Mouse (Mus musculus) bone marrow, adult 2 months (tissue): ENCODE measurements around the gene Amer2. TPM values are rescaled to one million over a fixed set of nuclear protein-coding genes. Genes with fewer than 3 reads are reported as not detected.

ENCODE experiments used
- H3K27ac ChIP-seq: fragments of 200-500 bp; 2 replicates; pipeline ENCODE4 v1.5.1; 2012; ENCODE audit warnings: low read depth, mild to moderate bottlenecking, control low read depth, inconsistent platforms, low read length; ENCODE audit not compliant: control insufficient read depth, poor library complexity, insufficient read depth
- H3K4me1 ChIP-seq: fragments of 200-500 bp; 2 replicates; pipeline ENCODE4 v1.6.1; 2011; ENCODE audit warnings: low read length; ENCODE audit not compliant: control insufficient read depth, insufficient read depth
- H3K4me3 ChIP-seq: fragments of 200-500 bp; replicated peaks from 2 replicates; pipeline ENCODE3; 2011; ENCODE audit warnings: mild to moderate bottlenecking, low read depth, low read length, control low read depth; ENCODE audit not compliant: control insufficient read depth
- CTCF ChIP-seq: fragments of 200-500 bp; IDR thresholded peaks from 2 replicates; pipeline ENCODE4 v1.5.1; 2011; ENCODE audit warnings: low read length, control low read depth; ENCODE audit not compliant: control insufficient read depth, insufficient read depth
- POLR2A ChIP-seq: fragments of 200-500 bp; IDR thresholded peaks from 2 replicates; pipeline ENCODE4 v1.6.1; 2011; ENCODE audit warnings: low read depth, mild to moderate bottlenecking, control low read depth, low read length, borderline replicate concordance; ENCODE audit not compliant: control insufficient read depth
- whole genome bisulfite sequencing: fragments of 180-500 bp; shearing (Covaris S2); methylation state at CpG from one replicate; pipeline ENCODE4 v1.1.7; 2018; 5-methylcytosine and 5-hydroxymethylcytosine counted together
- polyA plus RNA-seq: library from polyadenylated mRNA; stranded (reverse); fragments of >200 nt; gene quantifications from 2 replicates; pipeline ENCODE4 v1.2.4, GENCODE M21; 2011; ENCODE audit warnings: low replicate concordance; ENCODE audit not compliant: missing spikeins, insufficient read depth, insufficient read length

The Amer2 gene
- polyA plus RNA-seq, 1 experiment = 2.5 TPM

- Histone ChIP-seq H3K27ac (no peak overlapping the region), H3K4me1 (peaks cover 4% of the 10 kb centered on the region), H3K4me3 (no peak overlapping the region)
- TF ChIP-seq CTCF (no peak), POLR2A (no peak)
- WGBS = 75% methylated on average over 2 of the region's 2 CpGs
Measured at GRCm38 (mm10) chr14:60403228-60403627, 30.2 kb downstream of the Amer2 start.

GRCm38 (mm10) chr14:60405829-60406228, 32.8 kb downstream of the Amer2 start:
- Histone ChIP-seq H3K4me1 (peaks cover 3% of the 10 kb centered on the region), H3K4me3 (no peak overlapping the region), H3K27ac (no peak overlapping the region)
- TF ChIP-seq POLR2A (no peak), CTCF (no peak)
- WGBS = 67% methylated on average over 2 of the region's 2 CpGs

- Histone ChIP-seq H3K27ac (no peak overlapping the region), H3K4me3 (no peak overlapping the region), H3K4me1 (peaks cover 3% of the 10 kb centered on the region)
- no peak for TF ChIP-seq POLR2A
- TF ChIP-seq CTCF = no peak
- 54% methylated on average over 5 of the region's 5 CpGs for WGBS
Measured at GRCm38 (mm10) chr14:60406543-60406942, 33.5 kb downstream of the Amer2 start.

- Histone ChIP-seq H3K27ac (no peak overlapping the region), H3K4me3 (no peak overlapping the region), H3K4me1 (peaks cover 3% of the 10 kb centered on the region)
- WGBS = 90% methylated on average over 9 of the region's 9 CpGs
- TF ChIP-seq CTCF (no peak), POLR2A (no peak)
Measured at GRCm38 (mm10) chr14:60407319-60407718, 34.3 kb downstream of the Amer2 start.

- TF ChIP-seq POLR2A (no peak), CTCF (no peak)
- H3K4me1 ChIP-seq = peaks cover 3% of the 10 kb centered on the region
- no peak overlapping the region for H3K4me3 ChIP-seq
- 38% methylated on average over 12 of the region's 12 CpGs for WGBS
- no peak overlapping the region for H3K27ac ChIP-seq
Measured at GRCm38 (mm10) chr14:60409702-60410491, 36.8 kb downstream of the Amer2 start.

GRCm38 (mm10) chr14:60411229-60411628, 38.2 kb downstream of the Amer2 start:
- Histone ChIP-seq H3K4me1 (peaks cover 5% of the 10 kb centered on the region), H3K27ac (no peak overlapping the region), H3K4me3 (no peak overlapping the region)
- TF ChIP-seq POLR2A = no peak
- no peak for TF ChIP-seq CTCF
- WGBS = 82% methylated on average over 6 of the region's 6 CpGs

- H3K27ac ChIP-seq = no peak overlapping the region
- no peak for TF ChIP-seq CTCF
- TF ChIP-seq POLR2A = no peak
- no peak overlapping the region for H3K4me3 ChIP-seq
- peaks cover 2% of the 10 kb centered on the region; the same call in 1 of the 2 replicates for H3K4me1 ChIP-seq
- 48% methylated on average over 8 of the region's 8 CpGs for WGBS
Measured at GRCm38 (mm10) chr14:60414691-60415090, 41.6 kb downstream of the Amer2 start.

GRCm38 (mm10) chr14:60417924-60418323, 44.9 kb downstream of the Amer2 start:
- TF ChIP-seq CTCF (no peak), POLR2A (no peak)
- no peak overlapping the region for H3K27ac ChIP-seq
- no peak overlapping the region for H3K4me3 ChIP-seq
- WGBS = 81% methylated on average over 5 of the region's 5 CpGs
- peaks cover 2% of the 10 kb centered on the region; the same call in 1 of the 2 replicates for H3K4me1 ChIP-seq
